Mouse (Mus musculus): ENCODE results near the gene Il4ra.

The Il4ra gene

GRCm38 (mm10) chr7:125551766-125552709 is at the start of gene Il4ra:
Gene Il4ra (plus strand): TSS chr7:125552120.
- DNase-seq, result peak; percentile 94

- DNase-seq, result no peak
Observed at GRCm38 (mm10) chr7:125503374-125504092, 48.4 kb upstream of the Il4ra start.

- no peak for DNase-seq
Observed at GRCm38 (mm10) chr7:125504618-125505017, 47.3 kb upstream of the Il4ra start.

GRCm38 (mm10) chr7:125505568-125505967 is 46.4 kb upstream of the Il4ra start:
- DNase-seq, result no peak

- DNase-seq, result no peak
Observed at GRCm38 (mm10) chr7:125507279-125507678, 44.6 kb upstream of the Il4ra start.

GRCm38 (mm10) chr7:125511432-125511831 is 40.5 kb upstream of the Il4ra start:
- no peak for DNase-seq

GRCm38 (mm10) chr7:125511852-125512251 is 40.1 kb upstream of the Il4ra start:
- DNase-seq, result no peak

GRCm38 (mm10) chr7:125515081-125515853 is 36.7 kb upstream of the Il4ra start:
- DNase-seq, result no peak

- no peak for DNase-seq
Observed at GRCm38 (mm10) chr7:125516723-125517122, 35.2 kb upstream of the Il4ra start.

GRCm38 (mm10) chr7:125517470-125517869 is 34.5 kb upstream of the Il4ra start:
- DNase-seq, result peak; percentile 13

- no peak for DNase-seq
Observed at GRCm38 (mm10) chr7:125519715-125520114, 32.2 kb upstream of the Il4ra start.

- DNase-seq, result no peak
Observed at GRCm38 (mm10) chr7:125523051-125523450, 28.9 kb upstream of the Il4ra start.

GRCm38 (mm10) chr7:125527186-125527585 is 24.7 kb upstream of the Il4ra start:
- DNase-seq, result no peak

GRCm38 (mm10) chr7:125527901-125528580 is 23.9 kb upstream of the Il4ra start:
- DNase-seq, result no peak

GRCm38 (mm10) chr7:125539351-125539750 is 12.6 kb upstream of the Il4ra start:
- no peak for DNase-seq

GRCm38 (mm10) chr7:125541026-125541425 is 10.9 kb upstream of the Il4ra start:
- DNase-seq, result no peak

- no peak for DNase-seq
Observed at GRCm38 (mm10) chr7:125541821-125542220, 10.1 kb upstream of the Il4ra start.

- peak; percentile 24 for DNase-seq
Observed at GRCm38 (mm10) chr7:125542335-125543050, 9.4 kb upstream of the Il4ra start.

GRCm38 (mm10) chr7:125543497-125543896 is 8.4 kb upstream of the Il4ra start:
- no peak for DNase-seq

- DNase-seq, result no peak
Observed at GRCm38 (mm10) chr7:125545331-125545730, 6.6 kb upstream of the Il4ra start.

GRCm38 (mm10) chr7:125546727-125547126 is 5.2 kb upstream of the Il4ra start:
- DNase-seq, result no peak

GRCm38 (mm10) chr7:125549916-125550315 is 2.0 kb upstream of the Il4ra start:
- no peak for DNase-seq

Data from embryo, embryonic 11 days (tissue).